Mouse (Mus musculus) brain, embryonic 14.5 days (tissue): ENCODE data around the gene Parvb.

Experiments
- CTCF ChIP-seq: fragments of 200-500 bp; IDR thresholded peaks from 2 replicates; pipeline ENCODE4 v1.5.1; 2012; ENCODE audit warnings: inconsistent platforms, mild to moderate bottlenecking, moderate library complexity, borderline replicate concordance; ENCODE audit not compliant: insufficient read depth, insufficient read length; ENCODE audit errors: extremely low read depth
- POLR2A ChIP-seq: fragments of 200-500 bp; IDR thresholded peaks from 2 replicates; pipeline ENCODE4 v1.6.1; 2012; ENCODE audit warnings: mild to moderate bottlenecking, inconsistent platforms, borderline replicate concordance; ENCODE audit not compliant: poor library complexity, insufficient read depth, insufficient read length, severe bottlenecking; ENCODE audit errors: extremely low read depth

DNA sequence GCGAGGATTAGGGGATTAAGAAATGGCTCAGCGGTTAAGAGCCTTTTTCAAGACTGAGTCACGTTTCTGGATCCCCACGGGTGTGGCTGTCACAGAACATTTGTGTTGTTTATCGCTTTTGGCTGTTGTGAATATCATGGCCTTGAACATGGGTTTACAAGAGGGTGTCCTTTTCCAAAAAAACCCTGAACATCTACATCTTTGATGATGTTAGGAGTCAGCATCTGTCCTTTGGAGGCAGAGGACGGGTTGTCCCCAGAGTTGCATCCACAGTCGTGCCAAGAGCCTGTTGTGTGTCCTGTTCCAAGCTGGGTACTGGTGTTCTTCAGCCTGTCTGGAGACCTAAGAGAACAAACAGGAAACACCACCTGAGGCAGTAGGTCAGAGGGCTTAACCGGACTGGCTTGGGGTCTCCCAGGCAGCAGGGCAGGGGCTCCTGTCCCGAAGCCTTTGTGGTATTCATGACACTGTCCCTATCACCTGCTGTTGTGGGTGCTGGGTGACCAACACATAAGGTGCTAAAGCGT is 37.3 kb downstream of the Parvb start:
- no peak for TF ChIP-seq CTCF
- no peak for TF ChIP-seq POLR2A
